Mouse (Mus musculus) lung, embryonic 15.5 days (tissue): Measurements from ENCODE around the gene Ddi2. TPM values are rescaled to one million over a fixed set of nuclear protein-coding genes. Genes with fewer than 3 reads are reported as not detected.
A peak's percentile ranks its signal among the peaks of the same experiment; 100 is the strongest.

ENCODE experiments used
- ATAC-seq: fragments of 200-750 bp; cut with Nextera tagmentation; 2 replicates; pipeline ENCODE4 v1.8.0; 2017; ENCODE audit warnings: moderate number of reproducible peaks, borderline replicate concordance; ENCODE audit not compliant: low FRiP score, low TSS enrichment; ENCODE audit errors: extremely low read depth
- H3K27ac ChIP-seq: fragments of 300-500 bp; sonication (generic); 2 replicates; pipeline ENCODE4 v1.5.1; 2015; ENCODE audit warnings: moderate library complexity, mild to moderate bottlenecking, inconsistent platforms
- H3K27me3 ChIP-seq: fragments of 300-500 bp; sonication (generic); 2 replicates; pipeline ENCODE4 v1.6.1; 2015; ENCODE audit warnings: inconsistent platforms
- H3K36me3 ChIP-seq: fragments of 300-500 bp; sonication (generic); 2 replicates; pipeline ENCODE4 v1.6.1; 2015; ENCODE audit warnings: inconsistent platforms
- H3K4me1 ChIP-seq: fragments of 300-500 bp; sonication (generic); 2 replicates; pipeline ENCODE4 v1.6.1; 2015; ENCODE audit warnings: inconsistent platforms
- H3K4me2 ChIP-seq: fragments of 300-500 bp; sonication (generic); 2 replicates; pipeline ENCODE4 v1.6.1; 2015; ENCODE audit warnings: inconsistent platforms, mild to moderate bottlenecking, moderate library complexity
- H3K4me3 ChIP-seq: fragments of 300-500 bp; sonication (generic); 2 replicates; pipeline ENCODE4 v1.5.1; 2015; ENCODE audit warnings: mild to moderate bottlenecking, inconsistent platforms
- H3K9ac ChIP-seq: fragments of 300-500 bp; sonication (generic); 2 replicates; pipeline ENCODE4 v1.6.1; 2015; ENCODE audit warnings: inconsistent platforms
- H3K9me3 ChIP-seq: fragments of 300-500 bp; sonication (generic); 2 replicates; pipeline ENCODE4 v1.6.1; 2016; ENCODE audit warnings: inconsistent platforms
- WGBS: fragments of 180-500 bp; shearing (Covaris S2); methylation state at CpG from one replicate; pipeline ENCODE4 v1.1.7; 2015; 5-methylcytosine and 5-hydroxymethylcytosine counted together
- polyA plus RNA-seq: library from polyadenylated mRNA; unstranded; fragments of >200 nt; fragmentation: Nextera tagmentation; extraction: Ambion mirVana; gene quantifications from 2 replicates; pipeline ENCODE4 v1.2.1, GENCODE M21; 2015

Ddi2 gene
- polyA plus RNA-seq, 1 experiment from 2014 or later = 22.8 TPM

GRCm38 (mm10) chr4:141719304-141719703 is 3.9 kb downstream of the Ddi2 start:
- Histone ChIP-seq H3K9me3 (no peaks in the 10 kb centered on the region), H3K4me1 (peaks cover 41% of the 10 kb centered on the region), H3K36me3 (peaks cover 7% of the 10 kb centered on the region; the same call in 1 of the 2 replicates), H3K27me3 (no peaks in the 10 kb centered on the region), H3K27ac (no peak overlapping the region), H3K4me2 (no peak overlapping the region), H3K9ac (no peak overlapping the region), H3K4me3 (no peak overlapping the region)
- no peak for ATAC-seq
- WGBS = 91% methylated on average over 1 of the region's 1 CpGs

GRCm38 (mm10) chr4:141717633-141718032 is 5.6 kb downstream of the Ddi2 start:
- Histone ChIP-seq H3K4me1 (peaks cover 35% of the 10 kb centered on the region), H3K9ac (no peak overlapping the region), H3K27me3 (no peaks in the 10 kb centered on the region), H3K4me3 (no peak overlapping the region), H3K27ac (no peak overlapping the region), H3K9me3 (no peaks in the 10 kb centered on the region), H3K4me2 (no peak overlapping the region), H3K36me3 (peaks cover 17% of the 10 kb centered on the region; the same call in 1 of the 2 replicates)
- ATAC-seq = no peak
- WGBS = 87% methylated on average over 4 of the region's 4 CpGs

DNA sequence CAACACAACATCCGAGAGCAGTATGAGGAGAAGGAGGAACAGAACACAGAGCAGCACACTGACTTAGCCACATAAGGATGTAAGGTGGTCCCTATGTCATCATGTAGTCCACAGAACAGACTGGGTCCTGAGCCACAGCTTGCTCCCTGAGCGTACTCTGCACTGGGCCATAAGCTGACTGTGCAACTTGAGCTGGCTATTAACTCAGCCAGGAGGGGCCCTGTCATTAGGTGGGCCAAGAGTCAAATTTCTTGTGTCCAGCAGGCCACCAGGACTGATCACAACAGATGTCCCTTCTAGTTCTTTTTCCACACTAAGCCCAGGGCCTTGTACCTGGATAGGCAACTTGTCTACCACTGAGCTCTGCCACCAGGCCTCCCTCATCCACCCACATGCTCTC is 8.2 kb downstream of the Ddi2 start:
- no peak for ATAC-seq
- Histone ChIP-seq H3K36me3 (peaks cover 36% of the 10 kb centered on the region), H3K9ac (no peak overlapping the region), H3K9me3 (no peaks in the 10 kb centered on the region), H3K4me1 (peaks cover 14% of the 10 kb centered on the region), H3K27ac (no peak overlapping the region), H3K4me3 (no peak overlapping the region), H3K4me2 (no peak overlapping the region), H3K27me3 (no peaks in the 10 kb centered on the region)
- WGBS = 48% methylated on average over 2 of the region's 2 CpGs

DNA sequence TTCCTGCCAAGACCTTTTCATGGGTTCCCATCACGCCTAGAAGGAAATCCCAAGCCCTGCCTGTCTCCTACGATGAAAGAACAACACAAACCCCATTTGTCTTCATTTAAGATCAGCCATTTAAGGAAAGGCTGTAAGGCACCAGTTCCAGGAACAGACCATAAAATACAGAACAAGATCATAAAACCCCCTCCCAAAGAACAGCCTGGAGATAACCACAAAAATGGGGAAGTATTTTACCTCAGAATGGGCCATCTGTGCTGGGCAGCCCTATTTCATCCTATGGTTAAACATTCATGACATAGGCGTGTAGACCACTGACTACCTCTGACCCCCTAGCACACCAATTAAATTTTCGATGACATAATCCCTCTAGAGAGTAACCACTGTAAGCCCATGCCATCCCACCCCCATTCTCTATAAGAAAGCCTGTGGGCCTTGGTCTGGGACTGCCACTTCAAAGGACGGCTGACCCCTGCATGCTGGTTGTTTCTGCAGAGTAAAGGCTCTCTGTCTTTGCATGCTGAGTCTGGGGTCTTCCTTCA is 9.5 kb downstream of the Ddi2 start:
- H3K27ac ChIP-seq = no peak overlapping the region
- H3K27me3 ChIP-seq = no peaks in the 10 kb centered on the region
- no peak overlapping the region for H3K9ac ChIP-seq
- 81% methylated on average over 5 of the region's 5 CpGs for WGBS
- H3K36me3 ChIP-seq = peaks cover 47% of the 10 kb centered on the region
- no peak overlapping the region for H3K4me2 ChIP-seq
- no peak overlapping the region for H3K4me3 ChIP-seq
- peaks cover 7% of the 10 kb centered on the region; the same call in 1 of the 2 replicates for H3K4me1 ChIP-seq
- ATAC-seq = no peak
- H3K9me3 ChIP-seq = no peaks in the 10 kb centered on the region

- H3K36me3 ChIP-seq = peaks cover 68% of the 10 kb centered on the region
- no peak for ATAC-seq
- WGBS = 92% methylated on average over 1 of the region's 1 CpGs
- no peak overlapping the region for H3K27ac ChIP-seq
- no peak overlapping the region for H3K4me3 ChIP-seq
- no peaks in the 10 kb centered on the region for H3K27me3 ChIP-seq
- no peak overlapping the region for H3K4me2 ChIP-seq
- no peak overlapping the region for H3K9ac ChIP-seq
- H3K4me1 ChIP-seq = peaks cover 7% of the 10 kb centered on the region; the same call in 1 of the 2 replicates
- H3K9me3 ChIP-seq = no peaks in the 10 kb centered on the region
These were observed 12.0 kb downstream of the Ddi2 start for GRCm38 (mm10) chr4:141711250-141711649.

DNA sequence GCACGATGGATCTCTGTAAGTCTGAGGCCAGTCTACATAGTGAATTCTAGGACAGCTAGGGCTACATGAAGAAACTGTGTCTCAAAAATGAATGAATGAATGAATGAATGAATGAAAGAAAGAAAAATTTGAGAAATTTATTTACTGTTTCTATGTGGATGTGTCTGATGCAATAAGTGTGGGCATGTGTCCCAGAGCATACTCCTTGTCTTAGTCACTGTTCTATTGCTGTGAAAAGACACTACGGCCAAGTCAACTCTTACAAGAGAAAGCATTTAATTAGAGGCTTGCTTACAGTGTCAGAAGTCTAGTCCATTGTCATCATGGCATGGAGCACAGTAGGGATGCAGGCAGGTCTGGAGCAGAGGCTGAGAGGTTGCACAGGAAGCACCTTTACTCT is 14.2 kb downstream of the Ddi2 start:
- no peaks in the 10 kb centered on the region for H3K4me1 ChIP-seq
- H3K36me3 ChIP-seq = peaks cover 91% of the 10 kb centered on the region
- H3K27me3 ChIP-seq = no peaks in the 10 kb centered on the region
- H3K9me3 ChIP-seq = no peaks in the 10 kb centered on the region
- no peak overlapping the region for H3K9ac ChIP-seq
- WGBS = 99% methylated on average over 2 of the region's 2 CpGs
- H3K4me2 ChIP-seq = no peak overlapping the region
- no peak overlapping the region for H3K27ac ChIP-seq
- no peak overlapping the region for H3K4me3 ChIP-seq
- ATAC-seq = no peak

DNA sequence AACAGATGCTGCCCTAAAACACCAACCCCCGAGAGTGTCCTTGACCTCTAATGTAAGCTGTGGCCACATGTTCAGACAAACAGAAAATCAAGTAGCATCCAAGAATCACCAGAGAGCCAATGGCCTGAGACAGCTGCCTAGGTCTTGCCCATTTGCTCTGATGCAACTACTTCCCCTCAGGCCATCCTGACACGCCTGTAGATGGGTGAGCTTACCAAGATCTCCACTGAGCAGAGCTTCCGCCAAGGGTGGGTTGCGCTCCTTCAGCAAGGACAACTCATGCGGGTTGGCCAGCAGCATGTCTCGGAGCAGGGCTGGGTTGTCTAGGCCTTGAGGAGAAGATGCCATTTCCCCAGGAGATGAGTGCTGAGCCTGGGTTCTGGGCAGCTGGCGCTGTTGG is 15.2 kb downstream of the Ddi2 start:
- Histone ChIP-seq H3K4me3 (no peak overlapping the region), H3K4me1 (no peaks in the 10 kb centered on the region), H3K9ac (no peak overlapping the region), H3K36me3 (peaks cover 90% of the 10 kb centered on the region), H3K27me3 (no peaks in the 10 kb centered on the region), H3K9me3 (no peaks in the 10 kb centered on the region), H3K4me2 (no peak overlapping the region), H3K27ac (no peak overlapping the region)
- ATAC-seq = no peak
- WGBS = 85% methylated on average over 7 of the region's 7 CpGs

DNA sequence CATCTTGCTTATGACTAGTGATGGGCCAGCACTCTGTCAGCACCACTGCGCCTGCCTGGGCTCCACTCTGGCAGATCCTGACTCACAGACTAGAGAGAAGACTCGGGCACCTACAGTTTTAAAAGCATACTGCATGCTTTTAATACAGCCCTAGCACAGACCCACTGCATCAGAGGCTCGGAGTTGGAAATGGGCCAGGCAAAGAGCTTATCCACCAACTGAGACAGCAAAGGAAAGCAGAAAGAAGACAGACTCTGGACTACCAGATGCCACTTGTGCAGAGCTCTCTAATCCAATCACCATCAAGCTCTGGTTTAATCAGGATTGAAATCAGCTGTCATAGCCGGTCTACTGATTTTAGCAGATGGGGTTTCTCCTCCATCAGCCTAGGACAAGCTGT is 17.9 kb downstream of the Ddi2 start:
- Histone ChIP-seq H3K27ac (no peak overlapping the region), H3K4me2 (no peak overlapping the region), H3K36me3 (peaks cover 94% of the 10 kb centered on the region), H3K9me3 (no peaks in the 10 kb centered on the region), H3K4me1 (no peaks in the 10 kb centered on the region), H3K27me3 (no peaks in the 10 kb centered on the region), H3K4me3 (no peak overlapping the region), H3K9ac (no peak overlapping the region)
- peak; percentile 35; the same call in 1 of the 2 replicates for ATAC-seq
- WGBS = 81% methylated on average over 4 of the region's 4 CpGs

GRCm38 (mm10) chr4:141704625-141705024 is 18.6 kb downstream of the Ddi2 start:
- Histone ChIP-seq H3K9ac (no peak overlapping the region), H3K4me1 (no peaks in the 10 kb centered on the region), H3K27me3 (no peaks in the 10 kb centered on the region), H3K4me2 (no peak overlapping the region), H3K36me3 (peaks cover 95% of the 10 kb centered on the region), H3K4me3 (no peak overlapping the region), H3K9me3 (no peaks in the 10 kb centered on the region), H3K27ac (no peak overlapping the region)
- no peak for ATAC-seq
- 87% methylated on average over 2 of the region's 2 CpGs for WGBS

DNA sequence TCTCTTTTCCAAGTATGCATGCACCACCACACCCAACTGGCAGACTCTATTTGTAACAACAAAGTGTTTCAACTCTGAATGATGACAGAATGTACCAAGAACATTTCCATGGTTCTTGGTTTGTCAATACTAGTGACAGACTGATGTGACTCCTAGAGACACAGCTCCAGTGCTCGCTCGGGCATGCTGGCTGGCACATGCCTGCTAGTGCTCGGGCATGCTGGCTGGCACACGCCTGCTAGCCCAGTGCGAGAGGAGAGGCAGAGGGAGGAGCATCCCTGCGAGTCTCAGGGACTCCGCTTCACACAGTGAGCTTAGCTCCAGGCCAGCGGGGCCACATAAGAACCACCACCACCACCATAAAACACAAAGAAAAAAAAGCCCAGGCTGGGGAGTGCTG is 28.5 kb downstream of the Ddi2 start:
- 93% methylated on average over 8 of the region's 8 CpGs for WGBS
- ATAC-seq = no peak

DNA sequence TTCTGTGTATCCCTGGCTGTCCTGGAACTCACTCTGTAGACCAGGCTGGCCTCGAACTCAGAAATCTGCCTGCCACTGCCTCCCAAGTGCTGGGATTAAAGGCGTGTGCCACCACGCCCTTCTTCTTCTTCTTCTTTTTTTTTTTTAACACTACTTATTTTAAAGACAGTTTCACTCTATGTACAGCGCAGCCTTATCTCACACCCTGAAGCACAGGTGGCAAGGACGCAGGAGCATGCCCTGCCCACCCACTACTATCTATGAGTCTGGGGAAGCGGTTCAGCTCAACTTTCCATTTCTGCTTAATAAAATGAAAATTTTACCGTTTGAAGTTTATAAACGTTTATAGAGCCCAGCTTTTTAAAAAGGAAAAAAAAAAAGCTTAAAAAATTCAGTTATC is 34.7 kb downstream of the Ddi2 start:
- ATAC-seq = no peak
- H3K27ac ChIP-seq = no peak overlapping the region

More for the DNA sequence above, 28.5 kb downstream of the Ddi2 start:
- H3K9ac ChIP-seq = no peak overlapping the region
- no peak overlapping the region for H3K27ac ChIP-seq
- no peak overlapping the region for H3K4me2 ChIP-seq
- H3K4me3 ChIP-seq = no peak overlapping the region
- no peaks in the 10 kb centered on the region for H3K4me1 ChIP-seq
- no peaks in the 10 kb centered on the region for H3K9me3 ChIP-seq
- peaks cover 78% of the 10 kb centered on the region for H3K36me3 ChIP-seq
- no peaks in the 10 kb centered on the region for H3K27me3 ChIP-seq

GRCm38 (mm10) chr4:141686525-141686924 is 36.7 kb downstream of the Ddi2 start:
- Histone ChIP-seq H3K27me3 (no peaks in the 10 kb centered on the region), H3K27ac (peak overlapping the region; percentile 48; the same call in 1 of the 2 replicates), H3K36me3 (peaks cover 65% of the 10 kb centered on the region), H3K9me3 (no peaks in the 10 kb centered on the region), H3K4me2 (no peak overlapping the region), H3K4me1 (peaks cover 21% of the 10 kb centered on the region), H3K9ac (no peak overlapping the region), H3K4me3 (no peak overlapping the region)
- no peak for ATAC-seq
- 74% methylated on average over 8 of the region's 8 CpGs for WGBS

More for the DNA sequence above, 34.7 kb downstream of the Ddi2 start:
- no peak overlapping the region for H3K4me2 ChIP-seq
- H3K4me3 ChIP-seq = no peak overlapping the region
- H3K4me1 ChIP-seq = peaks cover 6% of the 10 kb centered on the region; the same call in 1 of the 2 replicates
- H3K27me3 ChIP-seq = no peaks in the 10 kb centered on the region
- H3K36me3 ChIP-seq = peaks cover 75% of the 10 kb centered on the region
- no peaks in the 10 kb centered on the region for H3K9me3 ChIP-seq
- 83% methylated on average over 8 of the region's 8 CpGs for WGBS
- no peak overlapping the region for H3K9ac ChIP-seq

DNA sequence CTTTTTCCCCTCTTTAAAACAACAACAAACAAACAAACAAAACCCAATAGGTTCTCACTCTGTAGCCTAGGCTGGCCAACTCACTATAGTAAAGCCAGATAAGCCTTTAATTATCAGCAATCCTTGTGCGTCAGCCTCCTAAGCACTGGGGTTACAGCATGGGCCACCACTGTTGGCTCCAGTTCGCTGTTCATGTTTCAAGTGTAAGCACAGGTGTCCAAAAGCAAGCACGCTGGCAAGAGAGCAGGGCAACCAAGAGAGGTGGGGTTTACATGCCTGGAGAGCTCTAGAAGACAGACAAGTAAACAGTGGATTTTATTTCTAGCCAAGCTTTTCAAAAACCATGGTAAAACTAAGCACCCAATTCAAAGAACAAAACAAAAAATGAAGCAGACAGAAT is 37.1 kb downstream of the Ddi2 start:
- H3K27me3 ChIP-seq = no peaks in the 10 kb centered on the region
- H3K27ac ChIP-seq = 0 out of 2 replicates have a peak overlapping the region, but pooled peaks have one; percentile 48
- no peak overlapping the region for H3K4me2 ChIP-seq
- H3K9me3 ChIP-seq = no peaks in the 10 kb centered on the region
- H3K4me1 ChIP-seq = peaks cover 23% of the 10 kb centered on the region
- WGBS = 55% methylated on average over 3 of the region's 3 CpGs
- peaks cover 60% of the 10 kb centered on the region for H3K36me3 ChIP-seq
- ATAC-seq = no peak
- no peak overlapping the region for H3K4me3 ChIP-seq
- no peak overlapping the region for H3K9ac ChIP-seq
